Mouse (Mus musculus) urinary bladder, postnatal 0 days (tissue): ENCODE data around the gene Igfbpl1. TPM values are rescaled to one million over a fixed set of nuclear protein-coding genes. Genes with fewer than 3 reads are reported as not detected.

Experiments
- polyA plus RNA-seq: library from polyadenylated mRNA; unstranded; fragments of >200 nt; fragmentation: Nextera tagmentation; extraction: Ambion mirVana; gene quantifications from 2 replicates; pipeline ENCODE4 v1.2.1, GENCODE M21; 2015

Igfbpl1 gene
- polyA plus RNA-seq, result not detected in 2 replicates

DNA sequence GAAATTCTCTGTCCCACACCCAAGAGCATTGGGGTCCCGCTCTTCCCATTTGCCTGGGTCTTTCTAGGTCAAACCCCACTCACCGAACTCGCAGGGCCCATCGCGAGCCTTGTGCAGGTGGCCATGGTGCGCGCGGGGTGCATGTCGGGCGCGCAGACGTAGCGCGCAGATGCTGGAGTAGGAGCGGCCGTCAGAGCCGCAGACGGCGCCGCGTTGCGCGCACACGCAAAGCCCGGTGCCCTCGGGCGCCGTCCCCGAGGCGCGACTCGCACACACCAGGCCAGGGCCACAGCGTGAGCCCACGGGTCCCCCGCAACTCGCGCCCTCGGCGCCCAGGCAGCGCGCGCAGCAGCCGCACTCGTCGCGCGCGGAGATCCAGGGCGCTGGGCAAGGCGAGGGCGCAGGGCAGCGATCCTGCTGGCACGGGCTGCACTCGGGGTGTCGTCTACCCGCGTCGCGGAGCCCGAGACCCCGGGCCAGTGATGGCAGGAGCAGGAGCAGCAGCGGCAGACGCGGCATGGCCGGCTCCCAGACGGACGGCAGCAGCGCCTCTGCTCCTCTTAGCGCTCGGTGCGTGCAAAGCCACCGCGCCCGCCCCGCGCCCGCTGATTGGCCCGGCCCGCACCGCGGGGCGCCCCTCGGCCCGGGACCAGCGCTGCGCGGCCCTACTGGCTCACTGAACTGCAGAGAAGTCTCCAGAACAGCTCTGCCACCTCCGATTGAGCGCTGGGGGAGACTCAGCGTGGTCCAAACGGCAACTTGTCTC lies at the start of gene Igfbpl1:
TSS of gene Igfbpl1 (minus strand) at position 649 of the 766 bp plus-strand sequence.

GRCm38 (mm10) chr4:45848109-45848824 lies 21.5 kb upstream of the Igfbpl1 start, which contains the start of gene Stra6l:
TSS of gene Stra6l (plus strand) at chr4:45848664.

GRCm38 (mm10) chr4:45798964-45799363 lies 27.8 kb downstream of the Igfbpl1 start, which contains the start of gene Aldh1b1:
TSS of gene Aldh1b1 (plus strand) at chr4:45799022.

Other genes with a start within 250 kb of the Igfbpl1 start
- gene Aldh1b1, start 27.9 kb downstream of the Igfbpl1 start, polyA plus RNA-seq, result 55.5 and 58.9 TPM in 2 replicates
- 0.07 and 0.08 TPM in 2 replicates for gene Stra6l, start 21.7 kb upstream of the Igfbpl1 start, polyA plus RNA-seq
- 0.04 and 0.10 TPM in 2 replicates for gene Ccdc180, start 63.4 kb upstream of the Igfbpl1 start, polyA plus RNA-seq
- gene Tdrd7, start 138.4 kb upstream of the Igfbpl1 start, polyA plus RNA-seq, result 17.2 and 19.2 TPM in 2 replicates
- 6.6 and 7.1 TPM in 2 replicates for gene Tmod1, start 212.0 kb upstream of the Igfbpl1 start, polyA plus RNA-seq